Mouse (Mus musculus) CD4-positive, CD25-positive, alpha-beta regulatory T cell, adult 4 months (primary cell): ENCODE data around the gene Suox. TPM values are rescaled to one million over a fixed set of nuclear protein-coding genes. Genes with fewer than 3 reads are reported as not detected.
"Not testable (repeated sequence)": the region's sequence is repeated elsewhere in the genome, so short reads cannot be mapped to it uniquely, and the experiment has no call there.

Experiments used
- ATAC-seq: one replicate; pipeline ENCODE4 v1.8.0; 2017
- polyA plus RNA-seq, 2 experiments: library from polyadenylated mRNA; unstranded; fragments of 100-300 nt; shearing (Covaris generic); gene quantifications; one replicate each; pipeline ENCODE4 v1.2.1; 2017

Gene Suox
- polyA plus RNA-seq: 10 to 100 TPM; 25.7 to 44.3 TPM

DNA sequence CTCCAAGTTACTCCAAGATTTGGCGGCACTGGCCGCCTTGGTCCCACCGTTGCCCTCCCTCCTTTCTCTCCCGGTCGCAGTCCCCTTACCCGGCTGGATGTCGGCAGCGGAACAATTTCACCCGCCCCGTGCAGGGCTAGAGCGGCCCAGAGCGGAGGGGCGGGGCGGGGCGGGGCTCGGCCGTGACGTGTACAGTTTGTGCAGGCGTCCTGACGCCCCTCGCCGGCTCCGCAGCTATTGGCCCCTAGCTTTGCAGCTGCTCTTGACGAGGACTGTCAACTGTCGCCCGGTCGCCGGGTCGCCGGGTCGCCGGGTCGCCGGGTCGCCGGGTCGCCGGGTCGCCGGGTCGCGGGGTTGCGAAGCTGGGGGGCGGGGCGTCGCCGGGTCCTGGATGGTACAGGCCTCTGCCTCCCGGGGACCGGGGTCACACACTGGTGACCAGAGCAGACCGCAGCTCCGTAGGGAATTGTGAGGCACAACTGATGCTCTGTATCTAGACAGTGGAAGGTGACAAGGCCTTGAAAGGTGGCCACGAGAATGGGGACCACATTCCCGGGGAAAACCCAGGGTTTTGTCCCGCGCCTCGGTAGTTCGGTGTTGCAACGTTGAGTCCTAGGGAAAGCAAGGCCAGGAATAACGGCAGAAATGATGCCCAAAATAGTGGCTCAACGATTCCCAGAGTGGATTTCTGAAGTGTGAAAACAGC lies at the start of gene Suox:
Gene Suox, minus strand, starts transcription at position 311 of the 706 bp plus-strand sequence.
- ATAC-seq: peak; percentile 89

DNA sequence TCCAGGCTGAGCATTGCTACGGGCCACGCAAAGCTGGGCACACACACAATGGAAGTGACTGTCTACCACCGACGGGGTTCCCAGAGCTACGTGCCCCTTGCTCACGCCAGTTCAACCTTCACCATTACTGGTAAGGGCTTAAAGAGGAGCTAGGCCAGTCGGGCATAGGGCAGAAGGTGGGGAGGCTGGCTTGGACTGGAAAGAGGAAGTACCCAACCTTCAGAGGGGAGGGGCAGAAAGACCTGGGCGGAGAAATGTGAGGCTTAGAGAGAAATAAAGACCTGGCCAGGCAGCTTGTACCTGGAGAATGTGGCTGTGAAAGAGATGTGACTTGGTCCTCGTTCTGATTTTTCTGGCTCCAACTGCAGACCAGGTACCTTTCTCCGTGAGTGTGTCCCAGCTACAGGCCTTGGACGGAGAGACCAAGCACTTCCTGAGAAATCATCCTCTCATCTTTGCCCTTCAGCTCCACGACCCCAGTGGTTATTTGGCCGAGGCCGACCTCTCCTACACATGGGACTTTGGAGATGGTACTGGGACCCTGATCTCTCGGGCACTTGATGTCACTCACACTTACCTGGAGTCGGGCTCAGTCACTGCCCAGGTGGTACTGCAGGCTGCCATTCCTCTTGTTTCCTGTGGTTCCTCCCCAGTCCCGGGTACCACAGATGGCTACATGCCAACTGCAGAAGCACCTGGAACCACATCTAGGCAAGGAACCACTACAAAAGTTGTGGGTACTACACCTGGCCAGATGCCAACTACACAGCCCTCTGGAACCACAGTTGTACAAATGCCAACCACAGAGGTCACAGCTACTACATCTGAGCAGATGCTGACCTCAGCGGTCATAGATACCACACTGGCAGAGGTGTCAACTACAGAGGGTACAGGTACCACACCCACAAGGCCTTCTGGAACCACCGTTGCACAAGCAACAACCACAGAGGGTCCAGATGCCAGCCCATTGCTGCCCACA lies 42.0 kb upstream of the Suox start:
- peak; percentile 76 for ATAC-seq

DNA sequence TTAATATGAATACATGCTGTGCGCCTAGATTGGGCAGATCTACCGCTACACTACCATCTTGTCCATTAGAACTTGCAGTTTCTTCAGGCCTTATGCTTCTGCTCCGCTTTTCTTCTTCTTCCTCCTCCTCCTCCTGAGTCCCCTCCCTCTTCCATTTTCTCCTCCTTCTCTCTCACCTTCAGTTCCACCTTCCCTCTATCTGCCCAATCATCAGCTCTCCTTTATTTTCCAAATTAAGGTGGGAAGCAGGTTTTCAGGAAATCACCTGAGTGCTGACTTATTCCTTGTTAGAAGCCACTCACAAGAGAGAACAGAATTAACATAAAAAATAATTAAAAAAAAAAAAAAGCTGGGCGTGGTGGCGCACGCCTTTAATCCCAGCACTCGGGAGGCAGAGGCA lies 37.4 kb upstream of the Suox start:
- not testable (repeated sequence) for ATAC-seq

DNA sequence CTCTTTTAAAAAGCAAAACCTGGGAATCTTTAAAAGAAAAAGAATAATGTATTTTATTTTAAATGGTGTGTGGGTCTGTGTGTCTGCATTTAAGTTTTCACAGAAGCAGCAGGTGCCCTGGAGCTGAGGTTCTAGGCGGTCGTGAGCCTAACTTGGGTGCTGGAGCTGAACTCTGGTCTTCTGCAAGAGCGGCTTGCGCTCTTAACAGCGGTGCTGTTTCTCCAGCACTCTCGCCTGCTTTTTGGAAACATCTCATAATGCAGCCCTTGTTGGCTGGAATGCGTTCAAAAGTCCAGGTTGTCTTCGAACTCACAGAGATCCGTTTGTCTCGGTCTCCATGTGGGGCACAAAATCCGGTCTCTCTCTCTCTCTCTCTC lies 31.4 kb upstream of the Suox start:
- peak; percentile 42 for ATAC-seq

DNA sequence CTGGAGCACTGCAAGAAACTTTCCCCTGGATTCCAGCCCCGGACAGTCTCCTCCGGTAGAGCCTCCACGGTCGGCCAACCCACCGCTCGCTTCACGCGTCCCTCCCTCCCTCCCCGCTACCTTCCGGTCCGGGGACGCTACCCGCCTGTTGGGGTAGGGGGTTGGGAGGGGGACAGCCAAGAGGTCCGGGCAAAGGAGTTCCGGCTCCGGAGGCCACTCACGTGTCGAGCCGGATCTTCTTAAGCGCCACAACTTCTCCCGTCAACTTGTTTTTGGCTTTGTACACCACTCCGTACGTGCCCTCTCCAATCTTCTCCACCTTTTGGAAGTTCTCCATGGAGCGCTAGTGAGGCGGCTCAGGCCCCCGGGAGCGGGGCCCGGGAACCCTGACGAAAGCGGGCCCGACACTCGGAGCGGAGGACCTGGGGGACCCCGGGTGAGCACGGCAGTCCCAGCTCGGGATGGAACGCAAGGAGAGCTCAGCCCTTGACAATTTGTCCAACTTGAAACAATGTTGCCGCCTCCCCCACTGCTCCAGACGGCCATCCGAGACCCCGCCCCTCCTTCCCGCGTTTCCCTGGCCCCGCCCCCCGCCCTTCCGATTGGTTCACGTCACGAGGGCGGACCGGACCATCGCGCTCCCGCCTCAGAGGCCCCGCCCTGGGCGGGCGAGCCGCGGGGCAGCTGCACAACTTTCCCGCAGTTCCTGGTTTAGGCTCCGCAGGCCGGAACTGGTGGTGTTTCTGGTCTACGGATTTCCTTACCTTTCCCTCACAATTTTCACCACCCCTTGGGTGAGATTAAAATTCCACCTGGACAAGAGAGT lies 30.8 kb upstream of the Suox start, which contains the start of gene Cdk2:
Gene Cdk2, minus strand, starts transcription at position 541 of the 826 bp plus-strand sequence.
- ATAC-seq: peak; percentile 91

DNA sequence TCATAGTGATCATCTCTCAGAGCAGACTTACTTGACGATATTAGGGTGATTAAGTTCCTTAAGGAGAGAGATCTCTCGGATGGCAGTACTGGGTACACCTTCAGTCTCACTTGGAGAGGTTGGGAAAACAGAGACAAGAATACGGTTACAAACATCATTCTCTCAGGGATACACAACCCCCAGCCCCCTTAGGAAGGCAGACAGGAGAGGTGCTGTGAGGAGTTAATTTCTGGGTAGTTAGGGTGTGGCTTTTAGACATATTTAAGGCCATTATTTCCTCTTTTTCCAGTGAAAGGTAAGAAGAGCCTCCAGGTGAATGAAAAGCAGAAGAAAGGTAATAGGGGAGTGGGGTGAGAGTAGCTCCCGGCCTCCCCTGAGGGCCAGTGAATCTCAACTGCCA lies 30.0 kb upstream of the Suox start, which contains the start of gene Pmel:
Gene Pmel, plus strand, starts transcription at position 301 of the 400 bp plus-strand sequence.
- ATAC-seq: no peak

DNA sequence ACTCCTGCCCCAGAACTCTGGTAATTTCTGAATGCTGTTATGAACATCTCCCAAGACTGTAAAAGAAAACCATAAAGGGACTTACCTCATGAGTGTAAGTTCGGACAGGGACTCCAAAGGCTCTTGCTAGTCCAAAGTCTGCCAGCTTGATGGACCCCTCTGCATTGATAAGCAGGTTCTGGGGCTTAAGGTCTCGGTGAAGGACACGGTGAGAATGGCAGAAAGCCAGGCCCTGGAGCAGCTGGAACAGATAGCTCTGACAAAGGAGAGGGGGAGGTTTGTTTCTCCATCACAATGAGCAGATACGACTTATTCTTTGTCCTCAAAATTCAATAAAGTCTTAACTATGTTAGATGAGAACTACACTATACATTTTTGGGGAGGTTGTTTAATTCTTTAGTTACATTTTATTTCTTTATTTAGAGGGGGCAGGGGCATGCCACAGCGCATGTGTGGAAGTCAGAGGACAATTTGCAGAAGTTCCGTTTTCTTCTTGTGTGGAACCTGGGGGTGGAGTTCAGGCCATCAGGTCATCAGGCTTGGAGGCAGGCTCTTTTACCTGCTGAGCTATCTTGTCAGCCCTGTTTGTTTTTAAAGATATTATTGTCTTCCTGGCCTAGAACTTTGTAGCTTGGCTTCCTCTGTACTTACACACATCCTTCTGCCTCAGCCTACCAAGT lies 28.6 kb upstream of the Suox start:
- ATAC-seq: no peak

DNA sequence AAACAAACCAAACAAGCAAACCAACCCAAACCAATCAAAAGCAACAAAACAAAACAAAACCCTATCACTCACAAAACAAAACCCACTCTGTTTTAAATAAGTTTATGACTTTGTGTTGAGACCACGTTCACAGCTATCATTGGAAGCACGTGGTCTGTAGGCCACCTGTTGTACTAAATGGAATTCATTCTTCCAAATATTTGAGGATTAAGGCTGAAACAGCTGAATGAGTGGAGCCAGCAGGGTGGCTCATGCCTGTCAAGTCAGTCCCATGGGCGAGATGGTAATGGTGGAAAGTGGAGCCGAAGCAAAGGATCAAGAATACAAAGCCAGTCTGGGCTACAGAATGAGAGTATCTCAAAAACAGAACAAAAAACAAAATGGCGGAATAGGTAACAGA lies 26.8 kb upstream of the Suox start:
- no peak for ATAC-seq

DNA sequence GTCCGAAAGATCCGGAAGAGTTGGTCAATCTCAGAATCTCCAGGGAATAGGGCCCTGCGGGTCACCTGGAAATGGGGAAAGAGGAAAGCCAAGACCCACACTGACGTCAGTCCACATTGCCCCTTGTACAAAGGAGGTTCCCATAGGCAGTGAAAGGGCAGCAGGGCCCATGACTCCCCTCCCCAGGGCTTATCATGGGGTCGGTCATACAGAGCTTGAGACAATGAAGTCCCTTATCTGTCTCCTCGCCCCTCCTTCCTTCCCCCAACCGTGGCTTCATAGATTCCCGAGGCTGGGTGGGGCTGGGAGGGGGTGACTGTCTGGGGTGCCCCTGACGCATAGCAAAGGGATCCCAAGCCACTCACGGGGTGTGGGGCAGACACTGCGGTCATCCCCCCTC lies 25.7 kb upstream of the Suox start:
- no peak for ATAC-seq

DNA sequence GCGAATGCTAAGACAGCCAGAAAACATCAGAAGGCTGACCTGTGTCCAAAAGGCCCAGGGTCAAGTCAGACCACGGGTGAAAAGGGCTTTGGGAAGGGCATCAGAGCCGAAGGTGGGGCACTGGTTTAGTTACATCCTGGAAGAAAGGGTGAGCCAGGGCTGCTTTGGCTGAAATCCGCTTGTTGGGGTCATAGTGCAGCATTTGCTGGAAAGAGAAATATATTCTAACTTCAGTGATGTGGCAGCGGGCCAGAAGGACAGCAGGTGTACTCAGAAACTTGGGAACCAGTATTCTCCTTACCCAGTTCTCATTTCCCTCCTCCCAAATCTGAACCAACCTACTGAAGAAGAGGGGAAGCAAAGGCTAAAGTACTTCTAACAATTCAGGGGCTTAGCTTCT lies 25.1 kb upstream of the Suox start:
- ATAC-seq: no peak

DNA sequence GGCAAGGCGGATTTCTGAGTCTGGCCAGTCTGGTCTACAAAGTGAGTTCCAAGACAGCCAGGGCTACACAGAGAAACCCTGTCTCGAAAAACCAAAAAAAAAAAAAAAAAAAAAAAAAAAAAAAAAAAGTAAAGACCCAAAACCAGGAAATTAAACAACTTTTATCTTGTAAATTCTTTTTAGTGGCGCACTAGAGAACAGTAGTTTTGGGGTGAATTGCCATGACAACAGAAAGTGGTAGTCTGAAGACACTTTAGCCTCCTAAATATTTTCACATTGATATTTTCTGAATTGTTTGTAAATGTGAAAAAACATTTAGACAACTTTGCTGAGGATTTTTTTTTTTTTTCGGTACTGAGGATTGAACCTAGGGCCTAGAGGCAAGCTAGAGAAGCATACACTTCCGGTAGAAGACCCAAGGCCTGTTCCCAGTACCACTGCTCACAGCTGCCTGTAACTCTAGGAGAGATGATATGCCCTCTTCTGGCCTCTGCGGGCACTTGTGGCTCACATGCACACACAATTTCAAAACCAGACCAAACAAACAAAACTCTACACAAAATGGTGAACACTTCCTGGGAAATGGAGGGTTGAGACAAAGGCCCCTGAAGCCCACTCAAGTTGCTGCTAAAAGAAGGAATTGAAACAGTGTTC lies 23.3 kb upstream of the Suox start:
- ATAC-seq: no peak

DNA sequence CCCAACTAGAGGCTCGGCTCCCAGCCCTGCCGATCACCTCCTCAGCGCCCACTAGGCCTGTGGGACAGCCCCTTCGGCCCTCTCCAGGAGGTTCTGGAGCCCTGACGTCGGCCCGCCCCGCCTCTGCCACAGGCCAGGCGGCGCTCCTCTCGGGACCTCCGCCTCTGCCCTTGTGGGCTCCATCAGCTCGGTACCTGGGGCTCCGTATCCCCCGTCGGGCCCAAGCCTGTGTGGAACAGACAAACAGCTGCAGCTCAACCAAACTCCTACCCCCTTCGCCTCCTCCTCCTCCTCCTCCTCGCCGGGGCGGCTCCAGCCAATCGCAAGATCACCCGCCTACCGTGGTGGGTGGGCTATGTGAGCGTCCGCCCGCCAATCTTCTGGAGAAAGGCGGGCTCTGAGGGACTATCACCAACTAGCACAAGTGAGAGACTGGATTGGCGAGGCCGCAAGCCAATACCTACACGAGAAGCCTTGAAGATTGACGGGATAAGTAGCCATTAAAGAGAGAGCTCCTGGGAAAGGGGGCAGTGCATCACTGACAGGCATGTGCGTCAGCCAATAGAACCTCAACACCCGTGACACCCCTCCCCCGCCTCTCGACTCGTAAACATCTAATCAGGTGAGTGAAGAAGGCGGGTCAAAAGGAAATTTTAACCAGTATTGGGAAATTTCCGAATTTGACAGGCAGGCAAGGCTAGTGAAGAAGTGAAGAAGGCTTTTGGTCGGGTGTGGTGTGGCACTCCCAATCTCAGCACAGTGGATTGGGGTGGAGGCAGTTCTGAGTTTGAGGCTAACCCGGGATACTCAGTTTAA lies 22.3 kb upstream of the Suox start, which contains the start of gene Rab5b:
Gene Rab5b, minus strand, starts transcription at position 273 of the 816 bp plus-strand sequence.
- ATAC-seq: peak; percentile 97

DNA sequence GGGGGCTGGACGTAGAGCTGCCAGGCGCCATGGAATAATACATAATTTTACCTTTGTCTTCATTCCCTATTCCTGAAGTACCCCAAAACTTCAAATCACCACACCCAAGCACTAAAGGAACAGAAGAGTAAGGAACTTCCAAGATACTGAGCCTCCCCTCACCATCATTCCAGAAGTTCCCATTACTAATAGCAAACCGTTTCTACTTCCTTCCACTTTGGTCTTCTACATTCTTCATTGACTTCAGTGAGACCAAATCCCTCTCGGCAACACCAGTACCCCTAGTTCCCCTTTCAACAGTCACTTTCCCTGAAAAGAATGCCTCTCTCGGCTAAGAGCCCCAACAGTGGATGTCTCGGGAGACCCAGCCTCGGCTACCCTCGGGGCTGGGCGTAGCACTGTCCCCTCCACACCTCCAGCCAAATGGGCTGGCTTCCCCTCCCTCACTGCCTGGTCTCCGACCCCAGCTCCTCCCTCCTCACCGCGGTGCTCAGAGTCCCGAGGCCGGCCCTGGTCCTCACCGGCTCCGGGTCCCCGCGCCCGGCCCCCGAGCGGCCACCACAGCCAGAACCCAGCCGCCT lies 21.6 kb upstream of the Suox start:
- ATAC-seq: no peak

DNA sequence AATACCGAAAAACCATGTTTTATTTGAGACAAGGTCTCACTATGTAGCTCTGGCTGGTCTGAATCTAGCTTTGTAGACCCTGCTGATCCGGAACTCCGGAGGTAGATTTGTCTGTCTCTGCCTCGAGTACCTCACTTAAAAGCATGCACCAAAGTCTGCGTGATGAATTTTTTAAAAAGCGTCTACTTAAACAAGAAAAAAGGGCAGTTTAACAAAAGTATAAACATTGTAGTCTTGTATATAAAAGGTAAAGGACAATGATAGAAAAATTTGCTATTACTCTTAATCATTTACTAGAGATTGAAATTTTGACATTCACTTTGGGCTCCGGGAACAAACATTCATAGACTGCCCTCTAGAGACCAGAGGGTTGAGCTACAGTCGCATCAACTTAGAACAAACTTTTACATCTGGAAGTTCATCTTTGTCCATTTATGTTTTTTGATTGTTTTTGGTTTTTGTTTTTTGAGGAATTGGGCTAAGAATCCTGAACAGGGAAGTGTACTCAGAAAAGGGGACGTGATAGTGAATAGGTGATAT lies 666 bp upstream of the Suox start:
- ATAC-seq: peak; percentile 65

DNA sequence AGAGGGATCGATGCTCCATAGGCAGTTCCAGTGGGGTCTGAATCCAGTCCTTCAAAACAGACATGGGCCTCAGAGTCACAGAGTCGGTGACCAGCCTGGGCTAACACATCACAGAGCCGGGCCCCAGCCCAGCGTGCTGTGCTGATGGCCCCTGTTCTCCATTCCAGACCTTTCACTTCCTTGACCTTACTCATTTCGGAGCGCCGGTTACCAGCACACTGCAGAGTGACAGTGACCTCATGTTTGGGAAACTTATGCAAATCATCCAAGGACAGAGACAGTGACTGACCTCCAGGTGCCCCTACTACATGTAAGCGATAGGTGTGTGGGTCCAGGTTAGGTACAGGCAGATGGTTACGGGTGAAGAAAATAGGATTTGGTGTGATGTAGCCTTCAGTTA lies 2.7 kb downstream of the Suox start:
- ATAC-seq: no peak

DNA sequence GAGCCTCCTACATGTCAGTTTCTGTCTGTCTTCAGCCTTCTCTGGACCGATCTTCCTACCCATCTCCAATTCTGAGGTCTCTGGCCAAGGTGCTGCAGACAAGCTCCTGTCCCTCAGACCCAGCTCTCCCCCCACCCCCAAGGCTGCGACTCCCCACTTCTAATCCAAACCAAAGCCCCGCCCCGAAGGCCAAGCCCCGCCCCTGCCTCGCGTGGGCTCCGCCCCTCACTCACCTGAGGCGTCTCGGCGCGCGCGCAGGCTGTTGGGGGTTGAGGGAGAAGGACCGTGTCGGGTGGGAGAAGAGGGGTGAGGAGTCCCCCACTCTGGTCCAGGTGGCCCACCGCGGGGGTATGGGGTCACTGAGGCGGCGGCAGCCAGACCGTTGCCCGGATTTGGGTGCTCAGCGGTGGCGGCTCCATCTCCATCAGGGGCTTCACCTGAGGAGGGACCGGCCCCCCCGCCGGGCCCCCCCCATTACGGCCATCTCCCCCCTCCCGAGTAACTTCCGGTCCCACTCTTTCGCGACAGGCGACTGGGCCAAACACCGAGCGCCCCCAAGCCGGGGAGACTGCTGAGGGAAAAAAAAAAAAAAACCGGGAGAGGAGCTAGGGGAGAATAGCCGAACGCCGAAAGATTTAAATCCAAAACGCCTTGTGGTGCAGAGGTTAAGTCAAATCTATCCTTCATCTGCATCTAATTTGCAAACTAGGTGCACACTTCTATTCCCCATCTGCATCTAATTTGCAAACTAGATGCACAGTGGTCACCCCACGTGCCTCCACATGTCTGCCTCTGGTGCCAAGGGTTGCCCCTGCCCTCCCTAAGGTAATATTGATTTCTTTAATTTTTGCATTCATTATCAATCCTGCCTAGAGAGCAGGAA lies 4.8 kb downstream of the Suox start:
- ATAC-seq: peak; percentile 33

DNA sequence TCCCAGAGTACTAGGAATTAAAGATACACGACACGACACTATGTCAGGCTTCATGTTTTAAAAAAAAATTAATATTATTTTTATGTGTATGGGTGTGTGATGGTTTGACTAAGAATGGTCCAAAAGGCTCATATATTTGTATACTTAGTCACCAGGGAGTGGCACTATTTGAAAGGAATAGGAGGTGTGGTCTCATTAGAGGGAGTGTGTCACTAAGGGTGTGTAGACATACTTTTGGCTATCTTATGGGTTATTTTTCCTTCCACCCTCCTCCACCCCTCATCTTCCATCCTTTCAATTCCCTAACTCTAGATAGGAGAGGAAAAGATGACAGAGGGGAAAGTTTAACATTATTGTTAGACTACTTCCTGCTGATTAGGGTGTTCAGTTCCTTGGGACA lies 8.1 kb downstream of the Suox start:
- ATAC-seq: no peak

DNA sequence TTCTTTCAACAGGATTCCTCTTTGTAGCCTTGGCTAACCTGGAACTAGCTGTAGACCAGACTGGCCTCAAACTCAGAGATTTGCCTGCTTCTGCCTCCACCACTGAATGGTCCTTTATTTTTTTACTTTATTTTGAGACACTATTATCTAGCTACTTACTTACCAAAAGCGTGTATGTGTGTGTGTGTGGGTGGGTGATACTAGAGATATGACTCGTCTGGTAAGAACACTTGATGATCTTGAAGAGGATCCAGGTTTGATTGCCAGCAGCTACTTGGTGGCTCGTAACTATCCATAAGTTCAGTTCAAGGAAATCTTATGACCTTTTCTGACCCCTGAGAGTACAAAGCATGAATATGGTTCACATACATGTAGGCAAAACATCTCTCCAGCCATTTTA lies 8.6 kb downstream of the Suox start:
- no peak for ATAC-seq

DNA sequence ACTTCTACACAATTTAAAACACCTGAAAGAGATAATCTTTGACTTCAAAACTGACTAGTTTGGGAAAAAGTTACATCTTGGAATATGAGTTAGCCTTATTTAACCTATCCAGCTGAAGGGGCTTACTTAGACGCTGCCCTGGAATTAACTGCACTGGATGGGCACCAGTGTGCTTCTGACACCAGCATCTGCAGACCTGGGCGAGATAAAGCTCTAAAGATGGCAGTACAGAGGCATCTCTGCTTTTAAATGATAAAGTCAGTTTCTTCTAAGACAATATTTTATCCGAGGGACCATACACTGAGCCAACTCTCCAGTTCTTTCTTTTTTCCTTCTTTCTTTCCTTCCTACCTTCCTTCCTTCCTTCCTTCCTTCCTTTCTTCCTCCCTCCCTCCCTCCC lies 9.1 kb downstream of the Suox start:
- ATAC-seq: no peak
